9 mouse cellular contexts compared by ENCODE assay signal in the genomic region with DNA sequence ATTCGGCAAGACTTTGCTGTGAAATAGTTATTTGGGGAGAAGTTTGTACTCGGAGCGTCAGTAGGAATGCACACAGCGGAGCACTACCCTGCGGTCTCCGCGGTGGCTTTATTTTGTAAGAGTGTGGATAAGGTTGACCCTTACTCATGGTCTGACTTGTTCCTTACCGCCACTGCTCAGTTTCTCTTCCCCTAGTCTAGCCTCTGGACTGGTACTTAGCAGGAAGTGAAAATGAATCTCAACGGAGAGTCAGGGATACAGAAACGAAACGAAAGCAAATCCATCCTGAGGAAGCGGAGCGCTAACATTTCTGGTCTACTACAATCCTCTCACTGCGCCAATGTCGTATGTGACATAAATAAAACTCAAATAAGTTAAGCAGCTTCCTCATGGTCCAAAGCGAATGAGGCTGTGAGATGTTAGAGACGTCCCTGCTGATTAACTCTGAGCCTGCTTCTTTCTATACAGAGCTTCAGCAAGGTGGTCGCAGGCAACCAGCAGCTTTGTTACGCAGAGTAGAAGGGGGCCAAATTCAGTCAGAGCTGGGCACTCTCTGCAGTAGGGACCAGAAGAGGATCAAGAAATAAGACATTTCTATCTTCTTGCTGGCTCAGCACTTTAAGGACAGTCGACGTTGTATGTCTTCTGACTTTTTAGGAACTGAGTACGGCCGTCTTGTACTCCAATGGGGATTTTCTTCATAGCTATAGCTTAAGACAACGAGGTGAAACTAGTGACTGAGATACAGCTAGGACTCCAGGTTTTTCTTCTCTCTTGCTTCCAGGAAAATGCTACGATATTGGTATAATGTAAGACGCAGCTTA. TPM values are rescaled to one million over a fixed set of nuclear protein-coding genes. Genes with fewer than 3 reads are reported as not detected.
DNase-seq lines count a peak whose midpoint lies in the region; ATAC-seq and TF ChIP-seq lines count a peak whose summit lies in the region.
"Had no signal": no experiment of that assay in that cellular context is flagged by ENCODE, and none has a peak within 500 bp of the region (broad histone marks: within the 10 kb centered on the region; RNA-seq: fewer than 3 reads in every experiment).

No protein-coding gene starts in this region.

- peak overlapping the region; percentile 8; the same call in 1 of the 2 replicates for H3K9ac ChIP-seq in ES-Bruce4 (ENCODE audit: low read depth, poor library complexity, severe bottlenecking)
- no peak overlapping the region; the same call in 1 of the 2 replicates for H3K9ac ChIP-seq in heart, postnatal 0 days (replicated peaks; ENCODE audit: low read depth, low read length)

- H3K4me2 ChIP-seq in heart, postnatal 0 days (ENCODE audit: low read depth, low read length), result peak overlapping the region; percentile 55

- DNase-seq in heart, adult 18-20 months, result peak; percentile 51 to 61
- DNase-seq in heart, postnatal 25 days (ENCODE audit: low spot score), result no peak
- DNase-seq in heart, postnatal 0 days (ENCODE audit: low spot score), result no peak
- peak; percentile 21 for DNase-seq in lung, postnatal 14 days
- no peak for DNase-seq in embryo, embryonic 10 days (ENCODE audit: low spot score)
- no peak for DNase-seq in ovary, postnatal 14 days (ENCODE audit: low spot score)
- DNase-seq: gastrocnemius, postnatal 36 days had no signal

- no peak for TF ChIP-seq EP300 in ES-Bruce4 (IDR thresholded peaks at IDR 0.05; ENCODE audit: insufficient read depth, low read depth, low read length)
- no peak for TF ChIP-seq EP300 in heart, postnatal 0 days (IDR thresholded peaks at IDR 0.05; ENCODE audit: low read depth)

- no peaks in the 10 kb centered on the region for H3K4me1 ChIP-seq in ES-Bruce4 (ENCODE audit: control insufficient read depth, insufficient read depth, low read length)
- no peaks in the 10 kb centered on the region for H3K4me1 ChIP-seq in heart, postnatal 0 days (ENCODE audit: control insufficient read depth, insufficient read depth)

- no peaks in the 10 kb centered on the region for H3K36me3 ChIP-seq in ES-Bruce4 (ENCODE audit: control insufficient read depth, insufficient read depth, low read length, poor library complexity, severe bottlenecking)
- H3K36me3 ChIP-seq in heart, postnatal 0 days (replicated peaks; ENCODE audit: control insufficient read depth, insufficient read depth, low read length), result no peaks in the 10 kb centered on the region

- intact Hi-C loops in heart, postnatal 25 days (cut with DNase I), result no loop called here

- H3K27me3 ChIP-seq in ES-Bruce4 (ENCODE audit: control insufficient read depth, insufficient read depth, low read length, poor library complexity, severe bottlenecking), result no peaks in the 10 kb centered on the region
- H3K27me3 ChIP-seq in heart, postnatal 0 days (ENCODE audit: control insufficient read depth, insufficient read depth, low read length), result peaks cover 11% of the 10 kb centered on the region

- peak overlapping the region; percentile 9; the same call in 1 of the 2 replicates for H3K4me3 ChIP-seq in ES-Bruce4 (ENCODE audit: low read depth, low read length)
- peak overlapping the region; percentile 44 for H3K4me3 ChIP-seq in heart, postnatal 0 days (ENCODE audit: low read depth, low read length)

- TF ChIP-seq CTCF in ES-Bruce4 (IDR thresholded peaks at IDR 0.05; ENCODE audit: low read depth, low read length), result no peak
- TF ChIP-seq CTCF in heart, postnatal 0 days (IDR thresholded peaks at IDR 0.05; ENCODE audit: low read depth), result no peak

- TF ChIP-seq POLR2A in ES-Bruce4 (IDR thresholded peaks at IDR 0.05; ENCODE audit: insufficient read depth, low read length), result no peak

- peaks cover 6% of the 10 kb centered on the region; the same call in 1 of the 2 replicates for H3K9me3 ChIP-seq in ES-Bruce4 (replicated peaks; ENCODE audit: control insufficient read depth, insufficient read depth, low read length, poor library complexity, severe bottlenecking)
- no peaks in the 10 kb centered on the region for H3K9me3 ChIP-seq in heart, postnatal 0 days (replicated peaks; ENCODE audit: control insufficient read depth, low read length)

- H3K27ac ChIP-seq in ES-Bruce4 (ENCODE audit: insufficient read depth, low read length), result no peak overlapping the region
- H3K27ac ChIP-seq in heart, postnatal 0 days (ENCODE audit: low read depth), result no peak overlapping the region

- WGBS in heart, postnatal 0 days, result 59% methylated on average over 26 of the region's 26 CpGs

- ATAC-seq in heart, postnatal 0 days (ENCODE audit: insufficient read depth, low read depth), result no peak; the same call in 1 of the 2 replicates
- ATAC-seq in erythroid progenitor cell, adult 5-6 weeks (replicated peaks; ENCODE audit: low FRiP score, poor library complexity, severe bottlenecking), result no peak

RNA-seq across cellular contexts. Expression of a gene that starts 7.1 kb away (rescaled TPM):
- total RNA-seq in heart, adult 18-20 months (2021), result 1 to 10 TPM in 1 of 2 experiments, under 1 TPM in 1; 0.39 to 1.1 TPM
- 1 to 10 TPM in 1 of 2 experiments, under 1 TPM in 1; 0.94 to 1.1 TPM for total RNA-seq in heart, postnatal 25 days (2021)
- not detected in 2 replicates for polyA plus RNA-seq in ES-Bruce4 (2011; ENCODE audit: insufficient read depth, insufficient read length, low read depth, missing spikeins)
- 1.1 and 3.0 TPM in 2 replicates for total RNA-seq in heart, postnatal 0 days (2014; rRNA removed; ENCODE audit: low replicate concordance)
- 1.2 and 1.5 TPM in 2 replicates for polyA plus RNA-seq in heart, postnatal 0 days (2015; fragmentation: Nextera tagmentation; extraction: Ambion mirVana)
- 3.8 and 5.0 TPM in 2 replicates for total RNA-seq in erythroid progenitor cell, adult 5-6 weeks (2015; ENCODE audit: low replicate concordance)
- total RNA-seq in erythroid progenitor cell, adult 5-6 weeks (2017; ENCODE audit: low replicate concordance), result 4.1 TPM in 1 of 2 replicates, not detected in the other

RNA-seq across cellular contexts. Expression of a gene that starts 31.4 kb away (rescaled TPM):
- 10 to 100 TPM; 30.7 to 37.2 TPM for total RNA-seq in heart, adult 18-20 months (2021)
- 10 to 100 TPM; 47.3 to 58.1 TPM for total RNA-seq in heart, postnatal 25 days (2021)
- polyA plus RNA-seq in ES-Bruce4 (2011; ENCODE audit: insufficient read depth, insufficient read length, low read depth, missing spikeins), result 33.9 and 35.8 TPM in 2 replicates
- 225 and 283 TPM in 2 replicates for total RNA-seq in heart, postnatal 0 days (2014; rRNA removed; ENCODE audit: low replicate concordance)
- 0.59 and 1.7 TPM in 2 replicates for polyA plus RNA-seq in heart, postnatal 0 days (2015; fragmentation: Nextera tagmentation; extraction: Ambion mirVana)
- 4,676 and 5,120 TPM in 2 replicates for total RNA-seq in erythroid progenitor cell, adult 5-6 weeks (2015; ENCODE audit: low replicate concordance)
- 18,393 and 25,698 TPM in 2 replicates for total RNA-seq in erythroid progenitor cell, adult 5-6 weeks (2017; ENCODE audit: low replicate concordance)

RNA-seq across cellular contexts. Expression of a gene that starts 32.5 kb away (rescaled TPM):
- 10 to 100 TPM; 16.8 to 21.7 TPM for total RNA-seq in heart, adult 18-20 months (2021)
- 10 to 100 TPM; 25.8 to 48.9 TPM for total RNA-seq in heart, postnatal 25 days (2021)
- polyA plus RNA-seq in ES-Bruce4 (2011; ENCODE audit: insufficient read depth, insufficient read length, low read depth, missing spikeins), result 7.7 and 11.1 TPM in 2 replicates
- total RNA-seq in heart, postnatal 0 days (2014; rRNA removed; ENCODE audit: low replicate concordance), result 1,066 and 1,627 TPM in 2 replicates
- polyA plus RNA-seq in heart, postnatal 0 days (2015; fragmentation: Nextera tagmentation; extraction: Ambion mirVana), result 13.1 and 16.2 TPM in 2 replicates
- total RNA-seq in erythroid progenitor cell, adult 5-6 weeks (2015; ENCODE audit: low replicate concordance), result 2,922 and 3,470 TPM in 2 replicates
- total RNA-seq in erythroid progenitor cell, adult 5-6 weeks (2017; ENCODE audit: low replicate concordance), result 1,426 and 2,043 TPM in 2 replicates

RNA-seq across cellular contexts. Expression of a gene that starts 37.8 kb away (rescaled TPM):
- total RNA-seq in heart, adult 18-20 months (2021), result 10 to 100 TPM; 12.0 to 13.7 TPM
- 10 to 100 TPM; 14.4 to 16.9 TPM for total RNA-seq in heart, postnatal 25 days (2021)
- 3.6 and 4.0 TPM in 2 replicates for polyA plus RNA-seq in ES-Bruce4 (2011; ENCODE audit: insufficient read depth, insufficient read length, low read depth, missing spikeins)
- total RNA-seq in heart, postnatal 0 days (2014; rRNA removed; ENCODE audit: low replicate concordance), result 129 and 135 TPM in 2 replicates
- 5.4 and 5.9 TPM in 2 replicates for polyA plus RNA-seq in heart, postnatal 0 days (2015; fragmentation: Nextera tagmentation; extraction: Ambion mirVana)
- total RNA-seq in erythroid progenitor cell, adult 5-6 weeks (2015; ENCODE audit: low replicate concordance), result 928 and 1,194 TPM in 2 replicates
- total RNA-seq in erythroid progenitor cell, adult 5-6 weeks (2017; ENCODE audit: low replicate concordance), result 316 and 543 TPM in 2 replicates

RNA-seq across cellular contexts. Expression of a gene that starts 54.4 kb away (rescaled TPM):
- not detected for total RNA-seq in heart, adult 18-20 months (2021)
- total RNA-seq in heart, postnatal 25 days (2021), result not detected
- polyA plus RNA-seq in ES-Bruce4 (2011; ENCODE audit: insufficient read depth, insufficient read length, low read depth, missing spikeins), result 1.3 and 3.0 TPM in 2 replicates
- not detected in 2 replicates for total RNA-seq in heart, postnatal 0 days (2014; rRNA removed; ENCODE audit: low replicate concordance)
- 0.19 and 0.41 TPM in 2 replicates for polyA plus RNA-seq in heart, postnatal 0 days (2015; fragmentation: Nextera tagmentation; extraction: Ambion mirVana)
- total RNA-seq in erythroid progenitor cell, adult 5-6 weeks (2015; ENCODE audit: low replicate concordance), result 79.3 and 122 TPM in 2 replicates
- 53.9 and 62.7 TPM in 2 replicates for total RNA-seq in erythroid progenitor cell, adult 5-6 weeks (2017; ENCODE audit: low replicate concordance)
- total RNA-seq: gastrocnemius, postnatal 36 days had no signal

Comparison
In these comparisons a context has a peak if more than half of its experiments do, and no peak if none do; other contexts are left out.
1. DNase-seq: peak in heart, adult 18-20 months (2 of 2) and lung, postnatal 14 days (single experiment); none in heart, postnatal 25 days (single experiment), heart, postnatal 0 days (single experiment), embryo, embryonic 10 days (single experiment) and ovary, postnatal 14 days (single experiment).
2. RNA of a gene that starts 32.5 kb away (total RNA-seq): 1,426 to 3,470 TPM in erythroid progenitor cell, adult 5-6 weeks and 1,066 to 1,627 TPM in heart, postnatal 0 days; 25.8 to 48.9 TPM in heart, postnatal 25 days and 16.8 to 21.7 TPM in heart, adult 18-20 months; every median in the first group is over 10 times any median in the second.
3. RNA of a gene that starts 31.4 kb away (total RNA-seq): 4,676 to 25,698 TPM in erythroid progenitor cell, adult 5-6 weeks; 225 to 283 TPM in heart, postnatal 0 days, 47.3 to 58.1 TPM in heart, postnatal 25 days and 30.7 to 37.2 TPM in heart, adult 18-20 months; every median in the first group is over 10 times any median in the second.